ENCODE assay signal across 20 mouse cellular contexts in the genomic region with DNA sequence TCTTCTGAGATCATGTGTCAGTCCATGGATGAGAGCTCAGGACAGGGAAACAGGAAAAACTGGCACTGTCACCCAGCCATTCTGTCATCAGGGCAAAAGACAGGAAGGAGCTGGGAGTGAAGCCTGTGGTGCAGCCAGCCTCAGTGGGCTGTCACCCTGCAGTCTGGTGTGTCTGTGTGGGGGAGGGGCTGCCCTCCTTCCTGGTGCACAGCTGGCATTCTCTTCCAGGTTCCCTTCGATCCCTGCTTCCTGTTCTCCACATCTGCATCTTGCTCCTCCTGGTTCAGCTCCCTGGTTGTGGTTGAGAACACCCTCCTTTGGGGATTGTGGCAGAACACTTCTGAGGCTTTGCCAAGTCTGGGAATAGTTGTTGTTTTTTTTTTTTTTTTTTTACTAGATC.
DNase-seq lines count a peak whose midpoint lies in the region; ATAC-seq and TF ChIP-seq lines count a peak whose summit lies in the region.
"Had no signal": no experiment of that assay in that cellular context is flagged by ENCODE, and none has a peak within 500 bp of the region (broad histone marks: within the 10 kb centered on the region; RNA-seq: fewer than 3 reads in every experiment).

No protein-coding gene starts in this region.

- no peak for TF ChIP-seq POLR2A in limb, embryonic 14.5 days (IDR thresholded peaks at IDR 0.05; ENCODE audit: borderline replicate concordance, extremely low read depth, insufficient read depth, insufficient read length)

- no peak overlapping the region for H3K4me2 ChIP-seq in limb, embryonic 14.5 days (replicated peaks; ENCODE audit: low read depth, low read length, severe bottlenecking)
- H3K4me2 ChIP-seq: heart, embryonic 15.5 days; liver, embryonic 11.5 days had no signal

- WGBS in heart, embryonic 10.5 days: 38% methylated on average over 1 of the region's 1 CpGs
- WGBS in limb, embryonic 14.5 days: 8% methylated on average over 1 of the region's 1 CpGs

- H3K9me3 ChIP-seq in heart, embryonic 10.5 days: no peaks in the 10 kb centered on the region
- no peaks in the 10 kb centered on the region for H3K9me3 ChIP-seq in limb, embryonic 14.5 days (ENCODE audit: control insufficient read depth, low read length)
- H3K9me3 ChIP-seq: heart, embryonic 15.5 days had no signal

- peak overlapping the region; percentile 29; the same call in 1 of the 2 replicates for H3K27ac ChIP-seq in heart, embryonic 10.5 days
- H3K27ac ChIP-seq in limb, embryonic 14.5 days (replicated peaks; ENCODE audit: low read depth, low read length): no peak overlapping the region
- H3K27ac ChIP-seq: heart, embryonic 15.5 days; kidney, postnatal 0 days; layer of hippocampus, adult 2 months; midbrain, embryonic 10.5 days had no signal

- H3K36me3 ChIP-seq in heart, embryonic 10.5 days: peaks cover 33% of the 10 kb centered on the region
- peaks cover 9% of the 10 kb centered on the region; the same call in 1 of the 2 replicates for H3K36me3 ChIP-seq in limb, embryonic 14.5 days (ENCODE audit: control insufficient read depth, insufficient read depth, low read length)

- H3K27me3 ChIP-seq in heart, embryonic 10.5 days (ENCODE audit: insufficient read depth, poor library complexity, severe bottlenecking): no peaks in the 10 kb centered on the region
- H3K27me3 ChIP-seq in limb, embryonic 14.5 days (ENCODE audit: control insufficient read depth, insufficient read depth, low read length): no peaks in the 10 kb centered on the region
- H3K27me3 ChIP-seq: heart, embryonic 15.5 days had no signal

- H3K9ac ChIP-seq in limb, embryonic 14.5 days (ENCODE audit: low read depth, low read length, severe bottlenecking): no peak overlapping the region
- H3K9ac ChIP-seq: heart, embryonic 15.5 days had no signal

- no peak overlapping the region for H3K4me3 ChIP-seq in heart, embryonic 10.5 days
- no peak overlapping the region for H3K4me3 ChIP-seq in limb, embryonic 14.5 days (replicated peaks; ENCODE audit: low read length)
- H3K4me3 ChIP-seq: heart, embryonic 15.5 days; layer of hippocampus, adult 2 months; midbrain, embryonic 10.5 days had no signal

- no peak for DNase-seq in heart, embryonic 10.5 days (ENCODE audit: low spot score)
- DNase-seq in heart, postnatal 4 days: no peak
- DNase-seq in 3134 (ENCODE audit: extremely low read depth, insufficient read length, low spot score) (peak; percentile 70), ES-CJ7 (ENCODE audit: low read depth, low spot score) (peak; percentile 16)
- DNase-seq in limb, embryonic 14.5 days (ENCODE audit: low spot score): peak; percentile 19
- DNase-seq in ovary, postnatal 14 days (ENCODE audit: low spot score): no peak
- DNase-seq in gastrocnemius, postnatal 10 days: no peak
- DNase-seq: adrenal gland, postnatal 25 days; cerebellum, adult 11-12 months; layer of hippocampus, postnatal 36 days; lung, adult 2 months; retina, postnatal 1 day had no signal

- peaks cover 4% of the 10 kb centered on the region; the same call in 1 of the 2 replicates for H3K4me1 ChIP-seq in heart, embryonic 10.5 days
- peaks cover 9% of the 10 kb centered on the region; the same call in 1 of the 2 replicates for H3K4me1 ChIP-seq in limb, embryonic 14.5 days (ENCODE audit: control insufficient read depth, insufficient read depth, low read length)

- ATAC-seq in limb, embryonic 14.5 days (ENCODE audit: low FRiP score, low read depth): no peak
- ATAC-seq: forebrain, embryonic 14.5 days; hindbrain, embryonic 16.5 days; intestine, postnatal 0 days had no signal

Comparison
In these comparisons a context has a peak if more than half of its experiments do, and no peak if none do; other contexts are left out.
1. DNase-seq: peak in 3134 (single experiment), ES-CJ7 (single experiment) and limb, embryonic 14.5 days (single experiment); none in heart, embryonic 10.5 days (single experiment), heart, postnatal 4 days (single experiment), ovary, postnatal 14 days (single experiment) and gastrocnemius, postnatal 10 days (single experiment).